Mouse (Mus musculus) kidney, postnatal 0 days (tissue): Measurements from ENCODE around the gene Ptprg. TPM values are rescaled to one million over a fixed set of nuclear protein-coding genes. Genes with fewer than 3 reads are reported as not detected.

Source experiments
- ATAC-seq: fragments of 200-750 bp; cut with Nextera tagmentation; replicated peaks from 2 replicates; pipeline ENCODE4 v1.8.0; 2017; ENCODE audit warnings: low read depth, moderate number of reproducible peaks, moderate TSS enrichment, moderate library complexity; ENCODE audit not compliant: low FRiP score
- DNase-seq: peaks from one replicate; pipeline ENCODE4 v3.0.0-alpha.2; 2016; ENCODE audit warnings: low spot score
- H3K27ac ChIP-seq: fragments of 300-500 bp; sonication (generic); 2 replicates; pipeline ENCODE4 v1.5.1; 2014; ENCODE audit warnings: mild to moderate bottlenecking
- H3K27me3 ChIP-seq: fragments of 300-500 bp; sonication (generic); 2 replicates; pipeline ENCODE4 v1.6.1; 2014; ENCODE audit warnings: low read length, mixed read lengths; ENCODE audit not compliant: insufficient read depth
- H3K36me3 ChIP-seq: fragments of 300-500 bp; sonication (generic); 2 replicates; pipeline ENCODE4 v1.6.1; 2014; ENCODE audit warnings: low read length, mixed read lengths; ENCODE audit not compliant: insufficient read depth
- H3K4me1 ChIP-seq: fragments of 300-500 bp; sonication (generic); replicated peaks from 2 replicates; pipeline ENCODE4 v1.6.1; 2014; ENCODE audit warnings: antibody characterized with exemption, low read length, mixed read lengths; ENCODE audit not compliant: insufficient read depth
- H3K4me2 ChIP-seq: fragments of 300-500 bp; sonication (generic); 2 replicates; pipeline ENCODE4 v1.6.1; 2014; ENCODE audit warnings: mild to moderate bottlenecking, low read length, moderate library complexity, mixed read lengths
- H3K4me3 ChIP-seq: fragments of 300-500 bp; sonication (generic); replicated peaks from 2 replicates; pipeline ENCODE4 v1.5.1; 2014; ENCODE audit warnings: low read depth, low read length
- H3K9ac ChIP-seq: fragments of 300-500 bp; sonication (generic); 2 replicates; pipeline ENCODE4 v1.6.1; 2014; ENCODE audit warnings: low read depth, low read length
- H3K9me3 ChIP-seq: fragments of 300-500 bp; sonication (generic); replicated peaks from 2 replicates; pipeline ENCODE4 v1.6.1; 2016; ENCODE audit warnings: low read length, inconsistent platforms, mixed read lengths
- CTCF ChIP-seq: IDR thresholded peaks from 2 replicates; pipeline ENCODE4 v1.5.1; 2016; ENCODE audit warnings: antibody characterized with exemption, low read depth, mild to moderate bottlenecking, moderate library complexity
- WGBS: fragments of 180-500 bp; shearing (Covaris S2); extraction: QIAGEN DNeasy Blood & Tissue Kit; methylation state at CpG from one replicate; pipeline ENCODE4 v1.1.7; 2014; 5-methylcytosine and 5-hydroxymethylcytosine counted together
- polyA plus RNA-seq: library from polyadenylated mRNA; unstranded; fragments of >200 nt; fragmentation: Nextera tagmentation; extraction: Ambion mirVana; gene quantifications from 2 replicates; pipeline ENCODE4 v1.2.1, GENCODE M21; 2015

Gene Ptprg
- polyA plus RNA-seq, 1 experiment from 2014 or later, result 23.5 TPM

GRCm38 (mm10) chr14:11572395-11572784 is 19.1 kb downstream of the Ptprg start:
- DNase-seq, result no peak
- ATAC-seq, result 0 out of 2 replicates have a peak, but pooled peaks have one; percentile 10
- H3K27ac ChIP-seq, result no peak overlapping the region
- H3K4me2 ChIP-seq, result no peak overlapping the region
- H3K36me3 ChIP-seq, result no peaks in the 10 kb centered on the region
- H3K9ac ChIP-seq, result no peak overlapping the region
- no peak overlapping the region for H3K4me3 ChIP-seq
- H3K9me3 ChIP-seq, result no peaks in the 10 kb centered on the region
- no peaks in the 10 kb centered on the region for H3K27me3 ChIP-seq
- H3K4me1 ChIP-seq, result peaks cover 7% of the 10 kb centered on the region; the same call in 1 of the 2 replicates
- WGBS, result 93% methylated on average over 2 of the region's 2 CpGs
- no peak for TF ChIP-seq CTCF

DNA sequence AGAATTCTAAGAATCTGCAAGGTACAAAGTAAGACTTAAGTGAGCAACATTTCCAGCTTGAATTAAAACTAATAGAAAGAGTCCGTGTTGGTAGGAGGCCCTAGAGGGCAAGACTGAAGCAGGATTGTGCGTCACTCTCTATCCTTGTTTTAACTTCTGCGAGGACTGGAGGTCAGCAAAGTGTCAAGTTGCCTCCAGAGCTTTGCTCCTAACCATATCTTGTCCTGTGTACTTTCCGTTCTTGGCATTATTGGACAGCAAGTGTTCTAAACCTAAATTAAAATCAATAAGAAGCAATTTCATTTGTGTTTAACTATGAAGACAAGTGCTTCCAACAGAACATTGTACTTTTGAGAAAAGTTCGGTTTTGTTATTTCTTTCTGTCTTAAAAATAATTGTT is 20.4 kb downstream of the Ptprg start:
- no peak for TF ChIP-seq CTCF
- ATAC-seq, result no peak
- WGBS, result 68% methylated on average over 5 of the region's 5 CpGs

GRCm38 (mm10) chr14:11577276-11577909 is 24.1 kb downstream of the Ptprg start:
- H3K36me3 ChIP-seq, result no peaks in the 10 kb centered on the region
- no peak for TF ChIP-seq CTCF

More for the DNA sequence above, 20.4 kb downstream of the Ptprg start:
- Histone ChIP-seq H3K4me3 (no peak overlapping the region), H3K4me2 (no peak overlapping the region), H3K27ac (no peak overlapping the region), H3K9me3 (no peaks in the 10 kb centered on the region), H3K36me3 (no peaks in the 10 kb centered on the region), H3K4me1 (peaks cover 12% of the 10 kb centered on the region), H3K9ac (no peak overlapping the region), H3K27me3 (no peaks in the 10 kb centered on the region)
- no peak for DNase-seq

DNA sequence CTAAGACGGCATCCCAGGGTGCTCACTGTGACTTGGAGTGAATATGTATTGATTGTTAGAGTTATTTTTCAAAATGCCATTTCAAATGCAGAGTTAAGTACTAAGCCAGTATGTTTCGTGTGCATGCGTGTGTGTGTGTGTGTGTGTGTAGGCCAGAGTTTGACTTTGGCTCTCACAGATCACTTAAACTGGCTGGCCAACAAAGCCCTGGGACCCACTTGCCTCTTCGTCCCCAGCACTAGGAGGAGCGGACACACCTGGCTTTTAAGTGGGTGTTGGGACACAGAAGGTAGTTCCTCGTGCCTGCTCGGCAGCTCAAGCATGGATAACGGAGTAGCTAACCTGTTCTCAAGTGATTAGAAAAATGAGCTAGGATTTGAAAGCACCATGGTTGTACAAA is 24.6 kb downstream of the Ptprg start:
- H3K9ac ChIP-seq, result no peak overlapping the region
- H3K4me2 ChIP-seq, result no peak overlapping the region
- no peaks in the 10 kb centered on the region for H3K36me3 ChIP-seq
- DNase-seq (no peak), ATAC-seq (no peak)
- no peak for TF ChIP-seq CTCF
- no peak overlapping the region for H3K4me3 ChIP-seq
- H3K9me3 ChIP-seq, result no peaks in the 10 kb centered on the region
- peaks cover 5% of the 10 kb centered on the region; the same call in 1 of the 2 replicates for H3K4me1 ChIP-seq
- 67% methylated on average over 8 of the region's 8 CpGs for WGBS
- H3K27ac ChIP-seq, result no peak overlapping the region
- H3K27me3 ChIP-seq, result no peaks in the 10 kb centered on the region

More at GRCm38 (mm10) chr14:11577276-11577909, 24.1 kb downstream of the Ptprg start:
- DNase-seq, result no peak
- H3K4me3 ChIP-seq, result no peak overlapping the region
- no peak overlapping the region for H3K27ac ChIP-seq
- no peaks in the 10 kb centered on the region for H3K27me3 ChIP-seq
- H3K9me3 ChIP-seq, result no peaks in the 10 kb centered on the region
- H3K4me1 ChIP-seq, result peaks cover 5% of the 10 kb centered on the region
- no peak overlapping the region for H3K9ac ChIP-seq
- WGBS, result 42% methylated on average over 9 of the region's 9 CpGs
- ATAC-seq, result no peak
- no peak overlapping the region for H3K4me2 ChIP-seq

DNA sequence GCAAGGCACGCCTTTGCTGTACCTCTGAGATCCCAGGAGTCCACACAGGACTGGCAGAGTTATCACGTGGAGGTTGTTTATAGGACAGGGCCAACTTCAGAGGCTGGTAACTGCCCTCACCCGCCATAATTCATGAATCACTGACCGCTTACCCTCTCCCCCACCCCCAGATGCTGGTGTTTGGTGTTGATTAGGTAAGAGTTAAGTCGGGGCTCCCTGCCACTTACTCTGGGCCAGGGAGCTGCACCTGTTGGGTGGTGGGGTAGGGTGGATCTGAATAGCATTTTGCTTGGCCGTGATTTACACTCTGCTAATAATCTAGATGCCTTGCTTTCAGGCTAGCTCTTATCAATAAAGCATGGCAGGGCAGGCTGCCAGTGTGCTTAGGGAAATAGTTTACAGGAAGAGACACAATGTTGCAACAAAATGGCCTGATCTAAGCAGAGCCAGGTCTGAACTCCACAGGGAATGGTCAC is 25.2 kb downstream of the Ptprg start:
- Histone ChIP-seq H3K4me2 (no peak overlapping the region), H3K9ac (no peak overlapping the region), H3K4me3 (no peak overlapping the region), H3K36me3 (no peaks in the 10 kb centered on the region), H3K27ac (0 out of 2 replicates have a peak overlapping the region, but pooled peaks have one; percentile 13), H3K27me3 (no peaks in the 10 kb centered on the region), H3K4me1 (peaks cover 5% of the 10 kb centered on the region; the same call in 1 of the 2 replicates), H3K9me3 (no peaks in the 10 kb centered on the region)
- WGBS, result 35% methylated on average over 6 of the region's 6 CpGs
- no peak for TF ChIP-seq CTCF
- ATAC-seq (peak; percentile 68; the same call in 1 of the 2 replicates), DNase-seq (no peak)

- no peak overlapping the region for H3K9ac ChIP-seq
- WGBS, result 74% methylated on average over 1 of the region's 1 CpGs
- peaks cover 5% of the 10 kb centered on the region; the same call in 1 of the 2 replicates for H3K4me1 ChIP-seq
- no peaks in the 10 kb centered on the region for H3K27me3 ChIP-seq
- no peaks in the 10 kb centered on the region for H3K9me3 ChIP-seq
- no peaks in the 10 kb centered on the region for H3K36me3 ChIP-seq
- TF ChIP-seq CTCF, result peak; percentile 27; the same call in 1 of the 2 replicates
- DNase-seq (no peak), ATAC-seq (no peak)
- no peak overlapping the region for H3K4me2 ChIP-seq
- H3K4me3 ChIP-seq, result no peak overlapping the region
- H3K27ac ChIP-seq, result no peak overlapping the region
Measured at GRCm38 (mm10) chr14:11579950-11580349, 26.6 kb downstream of the Ptprg start.

GRCm38 (mm10) chr14:11584263-11584662 is 30.9 kb downstream of the Ptprg start:
- Histone ChIP-seq H3K27ac (no peak overlapping the region), H3K9me3 (no peaks in the 10 kb centered on the region), H3K4me2 (no peak overlapping the region), H3K9ac (no peak overlapping the region), H3K36me3 (no peaks in the 10 kb centered on the region), H3K4me1 (no peaks in the 10 kb centered on the region), H3K27me3 (no peaks in the 10 kb centered on the region), H3K4me3 (no peak overlapping the region)
- 66% methylated on average over 6 of the region's 6 CpGs for WGBS
- no peak for TF ChIP-seq CTCF
- no peak for DNase-seq
- no peak for ATAC-seq
